Mouse (Mus musculus): Measurements from ENCODE around the gene Hoxa1.

Gene Hoxa1

GRCm38 (mm10) chr6:52184668-52185067 lies 26.6 kb upstream of the Hoxa1 start:
- no peak for TF ChIP-seq CTCF (conservative IDR thresholded peaks at IDR 0.05; ENCODE audit: low read length)
- no peak for TF ChIP-seq POU5F1 (IDR thresholded peaks at IDR 0.05; ENCODE audit: borderline replicate concordance, low read length)
- no peak for TF ChIP-seq NANOG (IDR thresholded peaks at IDR 0.05; ENCODE audit: borderline replicate concordance, low read length)
- no peaks in the 10 kb centered on the region for H3K9me3 ChIP-seq (ENCODE audit: low read length)
- peaks cover 99% of the 10 kb centered on the region for H3K27me3 ChIP-seq (ENCODE audit: insufficient read depth, low read length)
- no peaks in the 10 kb centered on the region for H3K36me3 ChIP-seq (ENCODE audit: insufficient read depth, low read length)
- peaks cover 20% of the 10 kb centered on the region for H3K4me1 ChIP-seq (replicated peaks; ENCODE audit: low read depth, low read length)
- no peak overlapping the region for H3K4me3 ChIP-seq (replicated peaks; ENCODE audit: low read length)

- no peaks in the 10 kb centered on the region for H3K9me3 ChIP-seq (ENCODE audit: low read length)
Observed at GRCm38 (mm10) chr6:52183311-52184080, 25.4 kb upstream of the Hoxa1 start.

GRCm38 (mm10) chr6:52182793-52183192 lies 24.7 kb upstream of the Hoxa1 start:
- Histone ChIP-seq H3K27me3 (ENCODE audit: insufficient read depth, low read length) (peaks cover 99% of the 10 kb centered on the region), H3K4me3 (replicated peaks; ENCODE audit: low read length) (no peak overlapping the region), H3K9me3 (ENCODE audit: low read length) (no peaks in the 10 kb centered on the region), H3K4me1 (replicated peaks; ENCODE audit: low read depth, low read length) (peaks cover 23% of the 10 kb centered on the region), H3K36me3 (ENCODE audit: insufficient read depth, low read length) (no peaks in the 10 kb centered on the region)
- TF ChIP-seq POU5F1 (IDR thresholded peaks at IDR 0.05; ENCODE audit: borderline replicate concordance, low read length) (no peak), CTCF (conservative IDR thresholded peaks at IDR 0.05; ENCODE audit: low read length) (no peak), NANOG (IDR thresholded peaks at IDR 0.05; ENCODE audit: borderline replicate concordance, low read length) (no peak)

More at GRCm38 (mm10) chr6:52183311-52184080, 25.4 kb upstream of the Hoxa1 start:
- Histone ChIP-seq H3K27me3 (ENCODE audit: insufficient read depth, low read length) (peaks cover 99% of the 10 kb centered on the region), H3K36me3 (ENCODE audit: insufficient read depth, low read length) (no peaks in the 10 kb centered on the region), H3K4me1 (replicated peaks; ENCODE audit: low read depth, low read length) (peaks cover 23% of the 10 kb centered on the region), H3K4me3 (replicated peaks; ENCODE audit: low read length) (no peak overlapping the region)
- TF ChIP-seq NANOG (IDR thresholded peaks at IDR 0.05; ENCODE audit: borderline replicate concordance, low read length) = no peak
- no peak for TF ChIP-seq POU5F1 (IDR thresholded peaks at IDR 0.05; ENCODE audit: borderline replicate concordance, low read length)
- TF ChIP-seq CTCF (conservative IDR thresholded peaks at IDR 0.05; ENCODE audit: low read length) = no peak

- Histone ChIP-seq H3K36me3 (ENCODE audit: insufficient read depth, low read length) (no peaks in the 10 kb centered on the region), H3K27me3 (ENCODE audit: insufficient read depth, low read length) (peaks cover 99% of the 10 kb centered on the region), H3K9me3 (ENCODE audit: low read length) (no peaks in the 10 kb centered on the region), H3K4me3 (replicated peaks; ENCODE audit: low read length) (no peak overlapping the region), H3K4me1 (replicated peaks; ENCODE audit: low read depth, low read length) (peaks cover 29% of the 10 kb centered on the region)
- TF ChIP-seq CTCF (conservative IDR thresholded peaks at IDR 0.05; ENCODE audit: low read length) (no peak), NANOG (IDR thresholded peaks at IDR 0.05; ENCODE audit: borderline replicate concordance, low read length) (no peak), POU5F1 (IDR thresholded peaks at IDR 0.05; ENCODE audit: borderline replicate concordance, low read length) (no peak)
Observed at GRCm38 (mm10) chr6:52182030-52182429, 23.9 kb upstream of the Hoxa1 start.

GRCm38 (mm10) chr6:52180726-52181125 lies 22.6 kb upstream of the Hoxa1 start:
- H3K9me3 ChIP-seq (ENCODE audit: low read length) = no peaks in the 10 kb centered on the region
- H3K4me3 ChIP-seq (replicated peaks; ENCODE audit: low read length) = no peak overlapping the region
- TF ChIP-seq POU5F1 (IDR thresholded peaks at IDR 0.05; ENCODE audit: borderline replicate concordance, low read length) (no peak), CTCF (conservative IDR thresholded peaks at IDR 0.05; ENCODE audit: low read length) (no peak), NANOG (IDR thresholded peaks at IDR 0.05; ENCODE audit: borderline replicate concordance, low read length) (no peak)
- H3K4me1 ChIP-seq (replicated peaks; ENCODE audit: low read depth, low read length) = peaks cover 38% of the 10 kb centered on the region
- no peaks in the 10 kb centered on the region for H3K36me3 ChIP-seq (ENCODE audit: insufficient read depth, low read length)
- H3K27me3 ChIP-seq (ENCODE audit: insufficient read depth, low read length) = peaks cover 97% of the 10 kb centered on the region

GRCm38 (mm10) chr6:52180213-52180710 lies 22.1 kb upstream of the Hoxa1 start:
- Histone ChIP-seq H3K4me3 (replicated peaks; ENCODE audit: low read length) (no peak overlapping the region), H3K4me1 (replicated peaks; ENCODE audit: low read depth, low read length) (peaks cover 39% of the 10 kb centered on the region), H3K27me3 (ENCODE audit: insufficient read depth, low read length) (peaks cover 95% of the 10 kb centered on the region), H3K9me3 (ENCODE audit: low read length) (no peaks in the 10 kb centered on the region), H3K36me3 (ENCODE audit: insufficient read depth, low read length) (no peaks in the 10 kb centered on the region)
- TF ChIP-seq CTCF (conservative IDR thresholded peaks at IDR 0.05; ENCODE audit: low read length) (no peak), POU5F1 (IDR thresholded peaks at IDR 0.05; ENCODE audit: borderline replicate concordance, low read length) (no peak), NANOG (IDR thresholded peaks at IDR 0.05; ENCODE audit: borderline replicate concordance, low read length) (no peak)

- no peak overlapping the region for H3K4me3 ChIP-seq (replicated peaks; ENCODE audit: low read length)
- peaks cover 42% of the 10 kb centered on the region for H3K4me1 ChIP-seq (replicated peaks; ENCODE audit: low read depth, low read length)
- TF ChIP-seq CTCF (conservative IDR thresholded peaks at IDR 0.05; ENCODE audit: low read length) = no peak
- no peak for TF ChIP-seq POU5F1 (IDR thresholded peaks at IDR 0.05; ENCODE audit: borderline replicate concordance, low read length)
- no peak for TF ChIP-seq NANOG (IDR thresholded peaks at IDR 0.05; ENCODE audit: borderline replicate concordance, low read length)
- no peaks in the 10 kb centered on the region for H3K9me3 ChIP-seq (ENCODE audit: low read length)
- H3K36me3 ChIP-seq (ENCODE audit: insufficient read depth, low read length) = no peaks in the 10 kb centered on the region
- H3K27me3 ChIP-seq (ENCODE audit: insufficient read depth, low read length) = peaks cover 95% of the 10 kb centered on the region
Observed at GRCm38 (mm10) chr6:52179690-52180089, 21.6 kb upstream of the Hoxa1 start.

GRCm38 (mm10) chr6:52178918-52179665 lies 21.0 kb upstream of the Hoxa1 start:
- H3K9me3 ChIP-seq (ENCODE audit: low read length) = no peaks in the 10 kb centered on the region
- TF ChIP-seq CTCF (conservative IDR thresholded peaks at IDR 0.05; ENCODE audit: low read length) (no peak), POU5F1 (IDR thresholded peaks at IDR 0.05; ENCODE audit: borderline replicate concordance, low read length) (no peak), NANOG (IDR thresholded peaks at IDR 0.05; ENCODE audit: borderline replicate concordance, low read length) (no peak)
- H3K4me3 ChIP-seq (replicated peaks; ENCODE audit: low read length) = no peak overlapping the region
- H3K27me3 ChIP-seq (ENCODE audit: insufficient read depth, low read length) = peaks cover 94% of the 10 kb centered on the region
- H3K4me1 ChIP-seq (replicated peaks; ENCODE audit: low read depth, low read length) = peaks cover 39% of the 10 kb centered on the region
- no peaks in the 10 kb centered on the region for H3K36me3 ChIP-seq (ENCODE audit: insufficient read depth, low read length)
